Mouse (Mus musculus): ENCODE data around the gene Naa38.

GRCm38 (mm10) chr11:69356544-69356943, 38.7 kb upstream of the Naa38 start:
- no peak for TF ChIP-seq CTCF (IDR thresholded peaks at IDR 0.05; ENCODE audit: borderline replicate concordance, extremely low read depth, insufficient read depth, insufficient read length)
- TF ChIP-seq POLR2A (IDR thresholded peaks at IDR 0.05; ENCODE audit: borderline replicate concordance, extremely low read depth, insufficient read depth, insufficient read length, poor library complexity, severe bottlenecking): no peak
